Mouse (Mus musculus) spleen, postnatal 14 days (tissue): ENCODE measurements around the gene Grip1.

Experiments used
- DNase-seq, 2 experiments: peaks; one replicate each; pipeline ENCODE4 v3.0.0; 2021 to 2022; ENCODE audit warnings: low spot score in 2 of 2

The Grip1 gene

GRCm38 (mm10) chr10:119453431-119454105 is at the start of gene Grip1:
Gene Grip1 (plus strand): TSS chr10:119453830.
- no peak for DNase-seq

- no peak for DNase-seq
These were observed 48.5 kb upstream of the Grip1 start for GRCm38 (mm10) chr10:119405103-119405502.

GRCm38 (mm10) chr10:119405612-119406011 is 48.0 kb upstream of the Grip1 start:
- no peak for DNase-seq

- no peak for DNase-seq
These were observed 45.3 kb upstream of the Grip1 start for GRCm38 (mm10) chr10:119408327-119408726.

- no peak for DNase-seq
These were observed 40.4 kb upstream of the Grip1 start for GRCm38 (mm10) chr10:119413238-119413637.

GRCm38 (mm10) chr10:119415106-119415505 is 38.5 kb upstream of the Grip1 start:
- DNase-seq, result no peak

GRCm38 (mm10) chr10:119421418-119421817 is 32.2 kb upstream of the Grip1 start:
- DNase-seq, result no peak

GRCm38 (mm10) chr10:119423821-119424534 is 29.7 kb upstream of the Grip1 start:
- no peak for DNase-seq

GRCm38 (mm10) chr10:119427653-119428052 is 26.0 kb upstream of the Grip1 start:
- DNase-seq, result no peak

GRCm38 (mm10) chr10:119428106-119428505 is 25.5 kb upstream of the Grip1 start:
- no peak for DNase-seq

GRCm38 (mm10) chr10:119430240-119430639 is 23.4 kb upstream of the Grip1 start:
- DNase-seq, result no peak

- no peak for DNase-seq
These were observed 21.8 kb upstream of the Grip1 start for GRCm38 (mm10) chr10:119431801-119432200.

- DNase-seq, result no peak
These were observed 17.8 kb upstream of the Grip1 start for GRCm38 (mm10) chr10:119435818-119436217.

GRCm38 (mm10) chr10:119437319-119437718 is 16.3 kb upstream of the Grip1 start:
- DNase-seq, result no peak

- DNase-seq, result no peak
These were observed 11.9 kb upstream of the Grip1 start for GRCm38 (mm10) chr10:119441743-119442142.

GRCm38 (mm10) chr10:119447392-119447914 is 6.2 kb upstream of the Grip1 start:
- no peak for DNase-seq

GRCm38 (mm10) chr10:119447930-119448329 is 5.7 kb upstream of the Grip1 start:
- DNase-seq, result no peak

- DNase-seq, result no peak
These were observed 932 bp upstream of the Grip1 start for GRCm38 (mm10) chr10:119452698-119453097.

- no peak for DNase-seq
These were observed 557 bp downstream of the Grip1 start for GRCm38 (mm10) chr10:119454106-119454667.

GRCm38 (mm10) chr10:119454668-119455542 is 1.3 kb downstream of the Grip1 start:
- no peak for DNase-seq

- DNase-seq, result no peak
These were observed 1.9 kb downstream of the Grip1 start for GRCm38 (mm10) chr10:119455543-119455940.

- no peak for DNase-seq
These were observed 3.5 kb downstream of the Grip1 start for GRCm38 (mm10) chr10:119457121-119457520.
